Mouse (Mus musculus) heart, postnatal 0 days (tissue): ENCODE data around the gene P3h4.

Source experiments
- CTCF ChIP-seq: IDR thresholded peaks from 2 replicates; pipeline ENCODE4 v1.5.1; 2016; ENCODE audit warnings: antibody characterized with exemption, control low read depth, low read depth
- EP300 ChIP-seq: IDR thresholded peaks from 2 replicates; pipeline ENCODE4 v1.6.1; 2016; ENCODE audit warnings: antibody characterized with exemption, low read depth

DNA sequence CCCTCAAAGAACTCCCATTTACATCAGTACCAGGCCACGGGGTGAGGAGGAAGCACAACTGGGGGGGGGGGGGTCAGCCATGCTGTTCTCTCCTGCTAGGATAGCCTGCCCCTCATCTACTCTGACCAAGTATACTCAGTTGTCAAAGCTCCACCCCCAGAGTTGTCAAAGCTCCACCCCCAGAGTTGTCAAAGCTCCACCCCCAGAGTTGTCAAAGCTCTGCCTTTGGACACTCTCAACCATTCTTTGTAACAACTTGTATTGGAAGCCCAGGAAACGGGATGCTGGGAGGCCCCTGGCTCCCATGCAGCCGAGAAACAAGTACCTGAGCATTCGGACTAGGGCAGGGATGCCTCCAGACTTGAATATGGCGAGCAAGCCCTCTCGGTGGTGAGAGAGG, 32.0 kb downstream of the P3h4 start:
- TF ChIP-seq CTCF (no peak), EP300 (no peak)
